Mouse (Mus musculus): ENCODE measurements around the gene Dock1. TPM values are rescaled to one million over a fixed set of nuclear protein-coding genes. Genes with fewer than 3 reads are reported as not detected.

Gene Dock1
- polyA plus RNA-seq, 1 experiment from 2014 or later: 48.4 TPM

DNA sequence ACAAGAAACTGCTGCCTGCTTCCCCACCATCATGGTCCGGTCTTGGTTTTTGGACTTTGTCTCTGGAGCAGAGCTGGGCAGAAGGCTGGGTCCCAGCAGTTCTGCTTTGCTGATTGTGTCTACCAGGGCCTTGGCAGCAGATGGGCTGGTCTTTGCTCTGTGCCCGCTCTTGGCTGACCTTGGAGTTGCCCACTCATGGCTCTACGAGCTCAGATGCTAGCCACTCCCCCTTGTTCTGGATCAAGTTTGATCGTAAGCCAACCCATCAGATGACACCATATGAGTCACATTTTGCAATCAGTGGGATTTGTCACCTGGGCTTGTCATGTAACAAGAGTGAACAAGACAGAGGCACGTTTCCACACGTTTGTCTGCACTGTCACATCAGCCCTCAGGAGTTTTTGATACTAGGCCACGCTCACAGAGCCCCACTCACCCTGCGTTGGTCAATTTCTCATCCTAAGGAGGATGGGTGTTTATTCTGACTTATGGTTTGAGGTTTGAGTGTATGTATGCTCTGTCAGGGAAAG is 382.8 kb downstream of the Dock1 start:
- no peaks in the 10 kb centered on the region for H3K27me3 ChIP-seq (ENCODE audit: control insufficient read depth, insufficient read depth, low read length)
- no peak overlapping the region for H3K27ac ChIP-seq (ENCODE audit: low read length)
- H3K36me3 ChIP-seq (ENCODE audit: control insufficient read depth, insufficient read depth, low read length): no peaks in the 10 kb centered on the region
- no peak overlapping the region for H3K4me2 ChIP-seq (replicated peaks; ENCODE audit: low read depth, low read length)
- H3K4me3 ChIP-seq (ENCODE audit: low read depth, low read length): no peak overlapping the region
- no peak for ATAC-seq (ENCODE audit: insufficient number of reproducible peaks, insufficient read depth, low FRiP score, low read depth)
- WGBS: 84% methylated on average over 8 of the region's 8 CpGs
- H3K9me3 ChIP-seq (ENCODE audit: control insufficient read depth, low read depth, low read length): peaks cover 3% of the 10 kb centered on the region; the same call in 1 of the 2 replicates
- no peak overlapping the region for H3K9ac ChIP-seq (replicated peaks; ENCODE audit: low read depth, low read length)
- no peaks in the 10 kb centered on the region for H3K4me1 ChIP-seq (ENCODE audit: control insufficient read depth, insufficient read depth, low read length)

DNA sequence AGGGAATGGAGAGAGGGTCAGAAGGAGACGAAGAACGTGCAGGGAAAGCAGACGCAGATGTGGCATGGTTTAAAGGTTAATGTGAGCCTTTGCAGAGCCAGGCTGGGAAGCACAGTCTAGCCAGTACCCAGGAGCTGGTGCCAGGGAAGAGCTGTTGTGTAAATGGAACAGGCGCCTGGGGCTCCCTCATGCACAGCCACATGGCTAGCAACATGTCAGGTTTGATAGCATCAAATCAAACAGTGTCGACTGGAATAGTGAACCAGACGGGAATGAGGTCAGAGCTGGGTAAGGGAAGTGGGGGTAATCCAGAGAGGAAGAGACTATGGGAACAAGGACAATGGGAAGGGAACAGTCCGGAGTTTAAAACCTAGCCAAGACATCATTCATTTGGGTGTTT is 384.2 kb downstream of the Dock1 start:
- Histone ChIP-seq H3K4me1 (ENCODE audit: control insufficient read depth, insufficient read depth, low read length) (no peaks in the 10 kb centered on the region), H3K4me2 (replicated peaks; ENCODE audit: low read depth, low read length) (no peak overlapping the region), H3K36me3 (ENCODE audit: control insufficient read depth, insufficient read depth, low read length) (no peaks in the 10 kb centered on the region), H3K27me3 (ENCODE audit: control insufficient read depth, insufficient read depth, low read length) (no peaks in the 10 kb centered on the region), H3K4me3 (ENCODE audit: low read depth, low read length) (no peak overlapping the region), H3K27ac (ENCODE audit: low read length) (no peak overlapping the region), H3K9ac (replicated peaks; ENCODE audit: low read depth, low read length) (no peak overlapping the region), H3K9me3 (ENCODE audit: control insufficient read depth, low read depth, low read length) (peaks cover 3% of the 10 kb centered on the region; the same call in 1 of the 2 replicates)
- WGBS: 66% methylated on average over 7 of the region's 7 CpGs
- no peak for ATAC-seq (ENCODE audit: insufficient number of reproducible peaks, insufficient read depth, low FRiP score, low read depth)

DNA sequence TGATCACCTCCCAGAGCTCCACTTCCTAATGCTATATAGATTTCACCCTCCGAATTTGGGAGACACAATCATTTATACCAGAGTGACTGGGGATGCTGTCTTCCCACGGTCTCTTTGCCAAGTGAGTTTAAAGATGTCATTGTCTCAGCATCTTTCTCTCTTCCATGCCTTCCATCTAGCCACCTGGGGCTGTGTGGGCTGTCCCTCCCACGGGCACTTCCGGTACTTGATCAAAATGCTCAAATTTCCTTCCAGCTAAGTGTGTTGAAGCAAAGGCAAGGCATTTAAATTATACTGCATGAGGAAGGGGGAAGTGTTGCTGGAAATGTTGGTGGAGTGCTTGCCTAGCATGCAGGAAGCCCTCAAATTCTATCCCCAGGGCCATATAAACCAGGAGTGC is 388.6 kb downstream of the Dock1 start:
- WGBS: 81% methylated on average over 4 of the region's 4 CpGs
- no peak for ATAC-seq (ENCODE audit: insufficient number of reproducible peaks, insufficient read depth, low FRiP score, low read depth)
- H3K36me3 ChIP-seq (ENCODE audit: control insufficient read depth, insufficient read depth, low read length): no peaks in the 10 kb centered on the region

DNA sequence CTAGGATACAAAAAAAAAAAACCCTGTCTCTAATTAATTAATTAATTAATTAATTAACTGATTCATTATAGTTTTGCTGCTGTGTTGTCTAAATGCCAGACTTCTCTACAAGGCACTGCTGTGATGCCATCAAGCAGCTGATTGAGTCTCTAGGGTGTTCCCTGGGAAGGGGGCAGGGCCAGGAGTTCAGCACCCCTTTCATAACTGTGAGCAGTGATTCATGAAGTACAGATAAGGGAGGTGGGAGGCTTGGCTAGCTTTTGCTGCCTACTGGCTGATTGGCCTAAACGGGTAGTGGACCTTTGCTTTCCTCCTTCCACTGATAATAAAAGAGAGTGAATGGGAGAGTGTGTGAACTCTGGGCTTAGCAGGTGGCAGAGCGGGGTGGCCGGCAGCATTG is 389.1 kb downstream of the Dock1 start:
- WGBS: 80% methylated on average over 3 of the region's 3 CpGs

More for the DNA sequence above, 388.6 kb downstream of the Dock1 start:
- no peak overlapping the region for H3K4me2 ChIP-seq (replicated peaks; ENCODE audit: low read depth, low read length)
- no peak overlapping the region for H3K9ac ChIP-seq (replicated peaks; ENCODE audit: low read depth, low read length)
- H3K4me1 ChIP-seq (ENCODE audit: control insufficient read depth, insufficient read depth, low read length): no peaks in the 10 kb centered on the region
- H3K27me3 ChIP-seq (ENCODE audit: control insufficient read depth, insufficient read depth, low read length): no peaks in the 10 kb centered on the region
- peaks cover 3% of the 10 kb centered on the region; the same call in 1 of the 2 replicates for H3K9me3 ChIP-seq (ENCODE audit: control insufficient read depth, low read depth, low read length)
- no peak overlapping the region for H3K4me3 ChIP-seq (ENCODE audit: low read depth, low read length)
- no peak overlapping the region for H3K27ac ChIP-seq (ENCODE audit: low read length)

DNA sequence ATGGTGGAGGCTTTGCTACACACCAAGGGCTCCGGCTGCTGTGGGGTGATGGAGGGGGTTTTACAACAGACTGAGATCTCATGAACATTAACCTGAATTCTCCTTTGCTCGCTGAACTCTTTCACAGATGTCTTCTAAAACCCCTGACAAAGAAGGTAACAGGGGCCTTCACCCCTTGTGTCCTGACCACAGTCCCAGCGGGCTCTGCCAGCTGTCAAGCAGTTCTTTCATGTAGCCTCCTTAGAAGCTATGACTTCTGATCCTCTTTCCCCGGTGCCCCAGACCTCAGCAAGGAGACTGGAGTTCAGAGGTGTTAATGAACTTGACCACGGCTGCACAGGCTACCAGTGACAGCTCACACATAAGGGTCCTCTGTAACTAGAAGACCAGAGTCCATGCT is 393.4 kb downstream of the Dock1 start:
- 83% methylated on average over 5 of the region's 5 CpGs for WGBS

More for the DNA sequence above, 389.1 kb downstream of the Dock1 start:
- Histone ChIP-seq H3K9ac (replicated peaks; ENCODE audit: low read depth, low read length) (no peak overlapping the region), H3K4me3 (ENCODE audit: low read depth, low read length) (no peak overlapping the region), H3K4me2 (replicated peaks; ENCODE audit: low read depth, low read length) (no peak overlapping the region), H3K4me1 (ENCODE audit: control insufficient read depth, insufficient read depth, low read length) (no peaks in the 10 kb centered on the region), H3K27me3 (ENCODE audit: control insufficient read depth, insufficient read depth, low read length) (no peaks in the 10 kb centered on the region), H3K27ac (ENCODE audit: low read length) (no peak overlapping the region), H3K9me3 (ENCODE audit: control insufficient read depth, low read depth, low read length) (peaks cover 3% of the 10 kb centered on the region; the same call in 1 of the 2 replicates), H3K36me3 (ENCODE audit: control insufficient read depth, insufficient read depth, low read length) (no peaks in the 10 kb centered on the region)
- peak; percentile 63 for ATAC-seq (ENCODE audit: insufficient number of reproducible peaks, insufficient read depth, low FRiP score, low read depth)

DNA sequence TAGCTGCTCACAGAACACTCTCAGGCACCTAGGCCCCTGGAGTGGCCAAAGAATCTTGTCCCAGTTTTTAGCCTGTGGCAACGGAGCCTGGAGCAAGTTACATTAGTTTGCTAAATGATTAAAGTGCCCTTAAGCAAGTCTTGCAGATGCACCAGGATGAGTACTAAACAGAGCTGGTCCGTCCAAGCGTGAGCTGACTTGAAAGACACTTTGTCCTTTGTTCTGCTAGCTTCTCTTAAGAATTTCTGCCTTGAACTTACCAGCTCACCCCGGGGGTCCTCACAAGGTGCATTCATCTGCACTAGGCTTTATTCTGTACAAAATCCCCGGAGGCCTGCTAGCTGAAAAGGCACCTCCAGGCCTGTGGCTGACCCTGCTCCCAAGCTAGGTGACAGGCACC is 394.8 kb downstream of the Dock1 start:
- H3K4me2 ChIP-seq (replicated peaks; ENCODE audit: low read depth, low read length): no peak overlapping the region
- no peak overlapping the region for H3K9ac ChIP-seq (replicated peaks; ENCODE audit: low read depth, low read length)
- no peaks in the 10 kb centered on the region for H3K27me3 ChIP-seq (ENCODE audit: control insufficient read depth, insufficient read depth, low read length)
- no peak for ATAC-seq (ENCODE audit: insufficient number of reproducible peaks, insufficient read depth, low FRiP score, low read depth)
- no peaks in the 10 kb centered on the region for H3K36me3 ChIP-seq (ENCODE audit: control insufficient read depth, insufficient read depth, low read length)
- H3K4me3 ChIP-seq (ENCODE audit: low read depth, low read length): no peak overlapping the region
- H3K4me1 ChIP-seq (ENCODE audit: control insufficient read depth, insufficient read depth, low read length): no peaks in the 10 kb centered on the region
- WGBS: 77% methylated on average over 5 of the region's 5 CpGs
- peaks cover 2% of the 10 kb centered on the region; the same call in 1 of the 2 replicates for H3K9me3 ChIP-seq (ENCODE audit: control insufficient read depth, low read depth, low read length)
- H3K27ac ChIP-seq (ENCODE audit: low read length): no peak overlapping the region

More for the DNA sequence above, 393.4 kb downstream of the Dock1 start:
- Histone ChIP-seq H3K4me3 (ENCODE audit: low read depth, low read length) (no peak overlapping the region), H3K27ac (ENCODE audit: low read length) (no peak overlapping the region), H3K27me3 (ENCODE audit: control insufficient read depth, insufficient read depth, low read length) (no peaks in the 10 kb centered on the region), H3K36me3 (ENCODE audit: control insufficient read depth, insufficient read depth, low read length) (no peaks in the 10 kb centered on the region), H3K9me3 (ENCODE audit: control insufficient read depth, low read depth, low read length) (no peaks in the 10 kb centered on the region; the same call in 1 of the 2 replicates), H3K4me1 (ENCODE audit: control insufficient read depth, insufficient read depth, low read length) (no peaks in the 10 kb centered on the region), H3K4me2 (replicated peaks; ENCODE audit: low read depth, low read length) (no peak overlapping the region), H3K9ac (replicated peaks; ENCODE audit: low read depth, low read length) (no peak overlapping the region)
- ATAC-seq (ENCODE audit: insufficient number of reproducible peaks, insufficient read depth, low FRiP score, low read depth): no peak

DNA sequence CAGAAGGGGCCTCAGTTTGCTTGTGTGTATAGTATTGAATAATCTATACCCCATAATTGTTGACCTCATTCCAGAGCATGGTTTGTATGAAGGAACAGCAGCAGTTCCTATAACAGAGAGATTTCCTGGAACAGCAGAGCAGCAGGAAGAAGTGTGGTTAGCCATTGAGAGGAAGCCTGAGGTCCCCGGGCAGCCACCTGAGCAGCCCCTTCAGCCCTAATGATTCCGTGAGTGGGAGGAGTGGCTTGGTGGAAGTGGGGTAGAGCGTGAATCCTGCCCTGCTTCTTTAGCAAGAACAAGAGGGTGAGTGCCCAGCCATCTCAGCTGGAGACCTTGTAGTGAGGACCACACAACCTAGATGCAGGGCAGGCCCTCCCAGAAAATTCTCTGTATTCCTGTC is 398.4 kb downstream of the Dock1 start:
- H3K9ac ChIP-seq (replicated peaks; ENCODE audit: low read depth, low read length): no peak overlapping the region
- no peak for ATAC-seq (ENCODE audit: insufficient number of reproducible peaks, insufficient read depth, low FRiP score, low read depth)
- H3K4me2 ChIP-seq (replicated peaks; ENCODE audit: low read depth, low read length): no peak overlapping the region
- no peaks in the 10 kb centered on the region for H3K4me1 ChIP-seq (ENCODE audit: control insufficient read depth, insufficient read depth, low read length)
- H3K27ac ChIP-seq (ENCODE audit: low read length): no peak overlapping the region
- WGBS: 85% methylated on average over 3 of the region's 3 CpGs
- H3K9me3 ChIP-seq (ENCODE audit: control insufficient read depth, low read depth, low read length): peaks cover 3% of the 10 kb centered on the region; the same call in 1 of the 2 replicates
- no peaks in the 10 kb centered on the region for H3K27me3 ChIP-seq (ENCODE audit: control insufficient read depth, insufficient read depth, low read length)
- H3K36me3 ChIP-seq (ENCODE audit: control insufficient read depth, insufficient read depth, low read length): no peaks in the 10 kb centered on the region
- no peak overlapping the region for H3K4me3 ChIP-seq (ENCODE audit: low read depth, low read length)

DNA sequence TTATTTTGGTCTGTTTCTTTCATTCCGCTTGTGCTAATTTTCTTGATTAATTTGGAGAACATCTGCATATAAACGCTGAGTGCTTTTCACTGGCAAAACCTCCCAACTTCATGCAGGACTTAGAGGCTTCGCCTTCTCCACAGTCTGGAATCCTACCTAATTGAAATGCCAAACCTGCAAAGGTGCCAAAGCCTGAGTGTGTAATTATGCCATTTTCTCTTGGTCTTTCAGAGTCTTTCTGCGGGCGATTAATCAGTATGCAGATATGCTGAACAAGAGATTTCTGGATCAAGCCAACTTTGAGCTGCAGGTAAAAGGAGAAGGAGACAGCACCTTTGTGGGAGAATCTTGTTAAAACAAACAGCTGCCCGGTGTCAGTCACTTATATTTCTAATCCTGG is 406.4 kb downstream of the Dock1 start:
- Histone ChIP-seq H3K4me3 (ENCODE audit: low read depth, low read length) (no peak overlapping the region), H3K9ac (replicated peaks; ENCODE audit: low read depth, low read length) (no peak overlapping the region), H3K9me3 (ENCODE audit: control insufficient read depth, low read depth, low read length) (no peaks in the 10 kb centered on the region), H3K27me3 (ENCODE audit: control insufficient read depth, insufficient read depth, low read length) (no peaks in the 10 kb centered on the region), H3K27ac (ENCODE audit: low read length) (no peak overlapping the region), H3K4me2 (replicated peaks; ENCODE audit: low read depth, low read length) (no peak overlapping the region), H3K36me3 (ENCODE audit: control insufficient read depth, insufficient read depth, low read length) (no peaks in the 10 kb centered on the region), H3K4me1 (ENCODE audit: control insufficient read depth, insufficient read depth, low read length) (no peaks in the 10 kb centered on the region)
- 93% methylated on average over 6 of the region's 6 CpGs for WGBS
- ATAC-seq (ENCODE audit: insufficient number of reproducible peaks, insufficient read depth, low FRiP score, low read depth): no peak

DNA sequence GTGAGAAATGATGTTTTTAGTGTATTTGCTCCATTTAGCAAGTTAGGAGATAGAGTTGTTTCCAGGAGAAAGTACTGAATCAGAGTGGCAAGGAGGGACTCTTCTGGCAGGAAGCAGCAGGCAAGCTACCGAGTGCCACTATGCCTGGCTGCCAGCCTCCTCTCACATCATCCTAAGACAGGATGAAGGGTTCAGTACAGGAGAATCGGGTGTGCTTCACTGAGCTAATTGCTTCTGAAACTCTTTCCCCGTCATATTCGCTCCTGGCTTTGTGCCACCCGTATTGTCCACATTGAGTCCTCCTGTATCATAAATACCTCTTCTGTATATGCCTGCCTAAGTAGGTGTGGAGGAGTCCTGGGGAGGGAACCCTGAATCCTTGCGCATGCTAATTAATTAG is 406.9 kb downstream of the Dock1 start:
- ATAC-seq (ENCODE audit: insufficient number of reproducible peaks, insufficient read depth, low FRiP score, low read depth): no peak

More for the DNA sequence above, 406.9 kb downstream of the Dock1 start:
- Histone ChIP-seq H3K4me1 (ENCODE audit: control insufficient read depth, insufficient read depth, low read length) (no peaks in the 10 kb centered on the region), H3K27me3 (ENCODE audit: control insufficient read depth, insufficient read depth, low read length) (no peaks in the 10 kb centered on the region), H3K9me3 (ENCODE audit: control insufficient read depth, low read depth, low read length) (no peaks in the 10 kb centered on the region), H3K36me3 (ENCODE audit: control insufficient read depth, insufficient read depth, low read length) (no peaks in the 10 kb centered on the region), H3K4me3 (ENCODE audit: low read depth, low read length) (no peak overlapping the region), H3K9ac (replicated peaks; ENCODE audit: low read depth, low read length) (no peak overlapping the region), H3K4me2 (replicated peaks; ENCODE audit: low read depth, low read length) (no peak overlapping the region), H3K27ac (ENCODE audit: low read length) (no peak overlapping the region)
- 71% methylated on average over 6 of the region's 6 CpGs for WGBS
